Mouse (Mus musculus) splenic B cell, adult 2 months (primary cell): ENCODE data around the gene Fam222a.

Source experiments
- DNase-seq: peaks from one replicate; pipeline ENCODE4 v3.0.0-alpha.2; 2011; ENCODE audit warnings: low read depth, low spot score
- H3K27me3 ChIP-seq: 2 replicates; pipeline ENCODE4 v1.6.1; 2012; ENCODE audit warnings: mild to moderate bottlenecking, low read length, moderate library complexity, mixed read lengths; ENCODE audit not compliant: control insufficient read depth, poor library complexity, insufficient read depth, severe bottlenecking
- H3K36me3 ChIP-seq: 2 replicates; pipeline ENCODE4 v1.6.1; 2012; ENCODE audit warnings: mild to moderate bottlenecking, low read length, moderate library complexity, mixed read lengths; ENCODE audit not compliant: control insufficient read depth, poor library complexity, insufficient read depth, severe bottlenecking

Gene Fam222a

GRCm38 (mm10) chr5:114550886-114551492 is 16.8 kb upstream of the Fam222a start:
- no peak for DNase-seq
- Histone ChIP-seq H3K27me3 (no peaks in the 10 kb centered on the region), H3K36me3 (no peaks in the 10 kb centered on the region)

- Histone ChIP-seq H3K36me3 (no peaks in the 10 kb centered on the region), H3K27me3 (no peaks in the 10 kb centered on the region)
- DNase-seq: no peak
These were observed 15.2 kb upstream of the Fam222a start for GRCm38 (mm10) chr5:114552507-114553208.

GRCm38 (mm10) chr5:114553706-114554105 is 14.1 kb upstream of the Fam222a start:
- no peaks in the 10 kb centered on the region for H3K27me3 ChIP-seq

GRCm38 (mm10) chr5:114555424-114555823 is 12.4 kb upstream of the Fam222a start:
- peak; percentile 24 for DNase-seq
- H3K27me3 ChIP-seq: no peaks in the 10 kb centered on the region
- no peaks in the 10 kb centered on the region for H3K36me3 ChIP-seq

More at GRCm38 (mm10) chr5:114553706-114554105, 14.1 kb upstream of the Fam222a start:
- H3K36me3 ChIP-seq: no peaks in the 10 kb centered on the region
- DNase-seq: no peak

- DNase-seq: no peak
- Histone ChIP-seq H3K36me3 (no peaks in the 10 kb centered on the region), H3K27me3 (no peaks in the 10 kb centered on the region)
These were observed 11.7 kb upstream of the Fam222a start for GRCm38 (mm10) chr5:114556109-114556508.

- H3K27me3 ChIP-seq: no peaks in the 10 kb centered on the region
- DNase-seq: no peak
- H3K36me3 ChIP-seq: no peaks in the 10 kb centered on the region
These were observed 9.8 kb upstream of the Fam222a start for GRCm38 (mm10) chr5:114557765-114558731.

- DNase-seq: peak; percentile 14
These were observed 7.3 kb upstream of the Fam222a start for GRCm38 (mm10) chr5:114560533-114560936.

GRCm38 (mm10) chr5:114560965-114561364 is 6.9 kb upstream of the Fam222a start:
- Histone ChIP-seq H3K27me3 (no peaks in the 10 kb centered on the region), H3K36me3 (no peaks in the 10 kb centered on the region)
- DNase-seq: no peak

More at GRCm38 (mm10) chr5:114560533-114560936, 7.3 kb upstream of the Fam222a start:
- no peaks in the 10 kb centered on the region for H3K27me3 ChIP-seq
- H3K36me3 ChIP-seq: no peaks in the 10 kb centered on the region

- Histone ChIP-seq H3K36me3 (no peaks in the 10 kb centered on the region), H3K27me3 (no peaks in the 10 kb centered on the region)
- no peak for DNase-seq
These were observed 3.8 kb upstream of the Fam222a start for GRCm38 (mm10) chr5:114563994-114564393.

GRCm38 (mm10) chr5:114565305-114565704 is 2.5 kb upstream of the Fam222a start:
- H3K36me3 ChIP-seq: no peaks in the 10 kb centered on the region
- H3K27me3 ChIP-seq: no peaks in the 10 kb centered on the region

GRCm38 (mm10) chr5:114565751-114566150 is 2.1 kb upstream of the Fam222a start:
- no peak for DNase-seq
- H3K36me3 ChIP-seq: no peaks in the 10 kb centered on the region
- no peaks in the 10 kb centered on the region for H3K27me3 ChIP-seq

More at GRCm38 (mm10) chr5:114565305-114565704, 2.5 kb upstream of the Fam222a start:
- no peak for DNase-seq

- H3K27me3 ChIP-seq: no peaks in the 10 kb centered on the region
- no peaks in the 10 kb centered on the region for H3K36me3 ChIP-seq
- DNase-seq: no peak
These were observed 1.4 kb upstream of the Fam222a start for GRCm38 (mm10) chr5:114566461-114566860.

- no peaks in the 10 kb centered on the region for H3K27me3 ChIP-seq
- DNase-seq: peak; percentile 93
- H3K36me3 ChIP-seq: no peaks in the 10 kb centered on the region
These were observed 720 bp upstream of the Fam222a start for GRCm38 (mm10) chr5:114567075-114567517.

GRCm38 (mm10) chr5:114568818-114569217 is 1.0 kb downstream of the Fam222a start:
- H3K36me3 ChIP-seq: no peaks in the 10 kb centered on the region
- no peak for DNase-seq
- H3K27me3 ChIP-seq: no peaks in the 10 kb centered on the region
